Mouse (Mus musculus): ENCODE measurements around the gene Lrrc58. TPM values are rescaled to one million over a fixed set of nuclear protein-coding genes. Genes with fewer than 3 reads are reported as not detected.

The Lrrc58 gene
- polyA plus RNA-seq, 1 experiment: 10.3 TPM

GRCm38 (mm10) chr16:37927117-37927516 lies 58.9 kb downstream of the Lrrc58 start:
- Histone ChIP-seq H3K79me3 (ENCODE audit: low read depth) (no peaks in the 10 kb centered on the region), H3ac (ENCODE audit: control insufficient read depth, insufficient read length, low read depth) (no peak overlapping the region), H3K4me3 (ENCODE audit: insufficient read depth, poor library complexity, severe bottlenecking) (no peak overlapping the region), H3K36me3 (ENCODE audit: control insufficient read depth, insufficient read depth) (no peaks in the 10 kb centered on the region), H3K79me2 (ENCODE audit: control insufficient read depth, insufficient read depth) (no peaks in the 10 kb centered on the region), H3K27me3 (ENCODE audit: control insufficient read depth, insufficient read depth, insufficient read length) (peaks cover 3% of the 10 kb centered on the region)
- TF ChIP-seq CEBPB (IDR thresholded peaks at IDR 0.05; ENCODE audit: low read depth) (no peak), CTCF (IDR thresholded peaks at IDR 0.05; ENCODE audit: control insufficient read depth, insufficient read depth, insufficient read length) (no peak), FOSL1 (IDR thresholded peaks at IDR 0.05; ENCODE audit: insufficient read depth, low read length, poor library complexity, severe bottlenecking) (no peak), MAX (IDR thresholded peaks at IDR 0.05) (no peak), USF1 (IDR thresholded peaks at IDR 0.05; ENCODE audit: low read depth) (no peak), MYOG (IDR thresholded peaks at IDR 0.05; ENCODE audit: control insufficient read depth, extremely low read depth, insufficient read length) (no peak), MYOD1 (IDR thresholded peaks at IDR 0.05; ENCODE audit: control insufficient read depth, insufficient read length, low read depth) (no peak)

- no peak for TF ChIP-seq CTCF (IDR thresholded peaks at IDR 0.05; ENCODE audit: control insufficient read depth, insufficient read depth, insufficient read length)
- TF ChIP-seq MAX (IDR thresholded peaks at IDR 0.05): no peak
- TF ChIP-seq FOSL1 (IDR thresholded peaks at IDR 0.05; ENCODE audit: insufficient read depth, low read length, poor library complexity, severe bottlenecking): no peak
- TF ChIP-seq MYOG (IDR thresholded peaks at IDR 0.05; ENCODE audit: control insufficient read depth, extremely low read depth, insufficient read length): no peak
- TF ChIP-seq CEBPB (IDR thresholded peaks at IDR 0.05; ENCODE audit: low read depth): no peak
- TF ChIP-seq MYOD1 (IDR thresholded peaks at IDR 0.05; ENCODE audit: control insufficient read depth, insufficient read length, low read depth): no peak
- no peak for TF ChIP-seq USF1 (IDR thresholded peaks at IDR 0.05; ENCODE audit: low read depth)
- Histone ChIP-seq H3K4me3 (ENCODE audit: insufficient read depth, poor library complexity, severe bottlenecking) (no peak overlapping the region), H3K36me3 (ENCODE audit: control insufficient read depth, insufficient read depth) (no peaks in the 10 kb centered on the region), H3K79me3 (ENCODE audit: low read depth) (no peaks in the 10 kb centered on the region), H3ac (ENCODE audit: control insufficient read depth, insufficient read length, low read depth) (no peak overlapping the region), H3K79me2 (ENCODE audit: control insufficient read depth, insufficient read depth) (no peaks in the 10 kb centered on the region), H3K27me3 (ENCODE audit: control insufficient read depth, insufficient read depth, insufficient read length) (no peaks in the 10 kb centered on the region)
Measured at GRCm38 (mm10) chr16:37929006-37929405, 60.8 kb downstream of the Lrrc58 start.

- H3K79me2 ChIP-seq (ENCODE audit: control insufficient read depth, insufficient read depth): no peaks in the 10 kb centered on the region
- H3K4me3 ChIP-seq (ENCODE audit: insufficient read depth, poor library complexity, severe bottlenecking): no peak overlapping the region
- H3K27me3 ChIP-seq (ENCODE audit: control insufficient read depth, insufficient read depth, insufficient read length): no peaks in the 10 kb centered on the region
- no peak for TF ChIP-seq MYOG (IDR thresholded peaks at IDR 0.05; ENCODE audit: control insufficient read depth, extremely low read depth, insufficient read length)
- TF ChIP-seq FOSL1 (IDR thresholded peaks at IDR 0.05; ENCODE audit: insufficient read depth, low read length, poor library complexity, severe bottlenecking): no peak
- no peak for TF ChIP-seq USF1 (IDR thresholded peaks at IDR 0.05; ENCODE audit: low read depth)
- TF ChIP-seq CEBPB (IDR thresholded peaks at IDR 0.05; ENCODE audit: low read depth): no peak
- no peak for TF ChIP-seq CTCF (IDR thresholded peaks at IDR 0.05; ENCODE audit: control insufficient read depth, insufficient read depth, insufficient read length)
- TF ChIP-seq MYOD1 (IDR thresholded peaks at IDR 0.05; ENCODE audit: control insufficient read depth, insufficient read length, low read depth): no peak
- no peak for TF ChIP-seq MAX (IDR thresholded peaks at IDR 0.05)
- no peaks in the 10 kb centered on the region for H3K79me3 ChIP-seq (ENCODE audit: low read depth)
- no peak overlapping the region for H3ac ChIP-seq (ENCODE audit: control insufficient read depth, insufficient read length, low read depth)
- H3K36me3 ChIP-seq (ENCODE audit: control insufficient read depth, insufficient read depth): no peaks in the 10 kb centered on the region
Measured at GRCm38 (mm10) chr16:37929626-37930025, 61.4 kb downstream of the Lrrc58 start.

- H3K79me2 ChIP-seq (ENCODE audit: control insufficient read depth, insufficient read depth): no peaks in the 10 kb centered on the region
Measured at GRCm38 (mm10) chr16:37934932-37935331, 66.7 kb downstream of the Lrrc58 start.

GRCm38 (mm10) chr16:37937276-37937675 lies 69.1 kb downstream of the Lrrc58 start:
- Histone ChIP-seq H3K4me3 (ENCODE audit: insufficient read depth, poor library complexity, severe bottlenecking) (no peak overlapping the region), H3K79me2 (ENCODE audit: control insufficient read depth, insufficient read depth) (no peaks in the 10 kb centered on the region), H3K36me3 (ENCODE audit: control insufficient read depth, insufficient read depth) (no peaks in the 10 kb centered on the region), H3K79me3 (ENCODE audit: low read depth) (no peaks in the 10 kb centered on the region), H3K27me3 (ENCODE audit: control insufficient read depth, insufficient read depth, insufficient read length) (no peaks in the 10 kb centered on the region), H3ac (ENCODE audit: control insufficient read depth, insufficient read length, low read depth) (no peak overlapping the region)
- TF ChIP-seq CEBPB (IDR thresholded peaks at IDR 0.05; ENCODE audit: low read depth) (no peak), MYOG (IDR thresholded peaks at IDR 0.05; ENCODE audit: control insufficient read depth, extremely low read depth, insufficient read length) (no peak), CTCF (IDR thresholded peaks at IDR 0.05; ENCODE audit: control insufficient read depth, insufficient read depth, insufficient read length) (no peak), USF1 (IDR thresholded peaks at IDR 0.05; ENCODE audit: low read depth) (no peak), MAX (IDR thresholded peaks at IDR 0.05) (no peak), MYOD1 (IDR thresholded peaks at IDR 0.05; ENCODE audit: control insufficient read depth, insufficient read length, low read depth) (no peak), FOSL1 (IDR thresholded peaks at IDR 0.05; ENCODE audit: insufficient read depth, low read length, poor library complexity, severe bottlenecking) (no peak)

More at GRCm38 (mm10) chr16:37934932-37935331, 66.7 kb downstream of the Lrrc58 start:
- Histone ChIP-seq H3ac (ENCODE audit: control insufficient read depth, insufficient read length, low read depth) (no peak overlapping the region), H3K27me3 (ENCODE audit: control insufficient read depth, insufficient read depth, insufficient read length) (no peaks in the 10 kb centered on the region), H3K4me3 (ENCODE audit: insufficient read depth, poor library complexity, severe bottlenecking) (no peak overlapping the region), H3K79me3 (ENCODE audit: low read depth) (no peaks in the 10 kb centered on the region), H3K36me3 (ENCODE audit: control insufficient read depth, insufficient read depth) (no peaks in the 10 kb centered on the region)
- TF ChIP-seq USF1 (IDR thresholded peaks at IDR 0.05; ENCODE audit: low read depth): no peak
- no peak for TF ChIP-seq MYOD1 (IDR thresholded peaks at IDR 0.05; ENCODE audit: control insufficient read depth, insufficient read length, low read depth)
- no peak for TF ChIP-seq CEBPB (IDR thresholded peaks at IDR 0.05; ENCODE audit: low read depth)
- no peak for TF ChIP-seq MAX (IDR thresholded peaks at IDR 0.05)
- no peak for TF ChIP-seq CTCF (IDR thresholded peaks at IDR 0.05; ENCODE audit: control insufficient read depth, insufficient read depth, insufficient read length)
- TF ChIP-seq FOSL1 (IDR thresholded peaks at IDR 0.05; ENCODE audit: insufficient read depth, low read length, poor library complexity, severe bottlenecking): no peak
- TF ChIP-seq MYOG (IDR thresholded peaks at IDR 0.05; ENCODE audit: control insufficient read depth, extremely low read depth, insufficient read length): no peak

Other genes with a start within 250 kb of the Lrrc58 start
- 68.5 TPM for gene Ndufb4, start 213.9 kb upstream of the Lrrc58 start, polyA plus RNA-seq (2012; fragmentation: generic; extraction: Trizol)
- gene Fstl1, start 91.5 kb upstream of the Lrrc58 start, polyA plus RNA-seq (2012; fragmentation: generic; extraction: Trizol): 153 TPM
- gene Gm36028, start 7.2 kb upstream of the Lrrc58 start, polyA plus RNA-seq (2012; fragmentation: generic; extraction: Trizol): 0.04 TPM
- 0.02 TPM for gene Gpr156, start 48.1 kb downstream of the Lrrc58 start, polyA plus RNA-seq (2012; fragmentation: generic; extraction: Trizol)
- 12.3 TPM for gene Gsk3b, start 220.6 kb downstream of the Lrrc58 start, polyA plus RNA-seq (2012; fragmentation: generic; extraction: Trizol)

Measured in C2C12 (cell line).